Mouse (Mus musculus) ES-E14 (cell line): ENCODE data around the gene Pet117.

Source experiments
- HCFC1 ChIP-seq: IDR thresholded peaks from 2 replicates; pipeline ENCODE4 v1.6.1; 2012; ENCODE audit warnings: low read length, inconsistent platforms, borderline replicate concordance; ENCODE audit not compliant: insufficient read depth
- MAFK ChIP-seq: IDR thresholded peaks from 2 replicates; pipeline ENCODE4 v1.6.1; 2014; ENCODE audit warnings: mild to moderate bottlenecking, low read depth, low read length, inconsistent platforms; ENCODE audit not compliant: insufficient read depth
- ZNF384 ChIP-seq: IDR thresholded peaks from 2 replicates; pipeline ENCODE4 v1.6.1; 2012; ENCODE audit warnings: low read depth, low read length, inconsistent platforms

DNA sequence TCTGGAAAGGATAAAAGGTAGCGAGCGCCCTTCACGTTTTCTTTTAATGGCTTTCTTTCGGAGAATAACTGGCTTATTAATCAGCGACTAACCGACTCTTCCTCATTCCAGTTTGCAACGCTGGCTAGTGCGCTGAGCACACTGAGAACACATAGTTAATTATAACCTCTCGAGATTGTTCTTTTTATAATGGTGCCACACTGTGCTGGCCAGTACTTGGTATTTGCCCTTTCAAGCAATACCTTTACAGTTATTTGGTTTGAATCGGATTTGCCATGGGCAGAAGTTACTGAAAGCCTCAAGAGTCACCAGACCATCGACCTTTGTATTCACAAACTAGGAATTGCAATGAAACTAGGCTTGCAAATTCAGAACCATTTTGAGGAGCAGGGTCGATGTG is 715 bp downstream of the Pet117 start:
- TF ChIP-seq ZNF384 (no peak), HCFC1 (no peak), MAFK (no peak)
